Mouse (Mus musculus) CH12.LX (cell line): ENCODE results near the gene Rnf123. TPM values are rescaled to one million over a fixed set of nuclear protein-coding genes. Genes with fewer than 3 reads are reported as not detected.

Source experiments
- DNase-seq: peaks from one replicate; pipeline ENCODE4 v3.0.0-alpha.2; 2013; ENCODE audit errors: extremely low read depth
- H3K27ac ChIP-seq: 2 replicates; pipeline ENCODE4 v1.5.1; 2012; ENCODE audit warnings: low read depth, mild to moderate bottlenecking, control low read depth, moderate library complexity; ENCODE audit not compliant: insufficient read depth
- H3K27me3 ChIP-seq: replicated peaks from 2 replicates; pipeline ENCODE3; 2012; ENCODE audit warnings: inconsistent platforms
- H3K36me3 ChIP-seq, 2 experiments: replicated peaks in 1 of 2; 2 replicates each; pipeline versions ENCODE3 to v1.6.1; 2012; ENCODE audit warnings: inconsistent platforms in 1 of 2, low read length in 1 of 2, mild to moderate bottlenecking in 1 of 2, mixed read lengths in 1 of 2, moderate library complexity in 1 of 2; ENCODE audit not compliant: control insufficient read depth in 1 of 2, insufficient read depth in 1 of 2
- H3K4me1 ChIP-seq, 2 experiments: 2 replicates each; pipeline ENCODE4 v1.6.1; 2012; ENCODE audit warnings: inconsistent platforms in 1 of 2, moderate library complexity in 1 of 2; ENCODE audit not compliant: insufficient read depth in 2 of 2, control insufficient read depth in 1 of 2
- H3K4me2 ChIP-seq: 2 replicates; pipeline ENCODE4 v1.6.1; 2012; ENCODE audit warnings: low read depth, mild to moderate bottlenecking, control low read depth; ENCODE audit not compliant: poor library complexity, insufficient read depth, severe bottlenecking
- H3K4me3 ChIP-seq, 3 experiments: fragments of 150-350 bp in 1 of 3; sonication (generic) in 1 of 3; replicated peaks in 1 of 3; 2 replicates each; pipeline versions ENCODE3 to v1.5.1; 2011 to 2012; ENCODE audit warnings: low read depth in 2 of 3, low read length in 2 of 3, mild to moderate bottlenecking in 2 of 3, moderate library complexity in 2 of 3, control low read depth in 1 of 3, improper control_type of control experiment in 1 of 3, inconsistent platforms in 1 of 3, mixed read lengths in 1 of 3; ENCODE audit not compliant: poor library complexity in 1 of 3
- H3K79me2 ChIP-seq: replicated peaks from 2 replicates; pipeline ENCODE4 v1.6.1; 2012; ENCODE audit warnings: mild to moderate bottlenecking, moderate library complexity; ENCODE audit not compliant: control insufficient read depth, poor library complexity, insufficient read depth, severe bottlenecking; ENCODE audit errors: extremely low read depth
- H3K9ac ChIP-seq: 2 replicates; pipeline ENCODE4 v1.6.1; 2012; ENCODE audit warnings: low read depth, mild to moderate bottlenecking, control low read depth, moderate library complexity; ENCODE audit not compliant: insufficient read depth
- H3K9me3 ChIP-seq: replicated peaks from 2 replicates; pipeline ENCODE3; 2012; ENCODE audit warnings: low read length, inconsistent platforms, mixed read lengths
- CHD1 ChIP-seq: IDR thresholded peaks from 2 replicates; pipeline ENCODE4 v1.6.1; 2012; ENCODE audit warnings: low read depth, low read length, improper control_type of control experiment, inconsistent platforms
- CTCF ChIP-seq, 2 experiments: IDR thresholded peaks in 1 of 2; conservative IDR thresholded peaks in 1 of 2; 2 replicates each; pipeline ENCODE4 v1.5.1; 2011 to 2012; ENCODE audit warnings: low read depth in 2 of 2, low read length in 2 of 2, improper control_type of control experiment in 1 of 2, inconsistent platforms in 1 of 2, mild to moderate bottlenecking in 1 of 2, moderate library complexity in 1 of 2
- EP300 ChIP-seq: IDR thresholded peaks from 2 replicates; pipeline ENCODE4 v1.6.1; 2011; ENCODE audit warnings: low read length, improper control_type of control experiment
- ETS1 ChIP-seq: conservative IDR thresholded peaks from 2 replicates; pipeline ENCODE4 v1.6.1; 2012; ENCODE audit warnings: low read depth, mild to moderate bottlenecking, inconsistent platforms, low read length, improper control_type of control experiment, moderate library complexity
- GABPA ChIP-seq: IDR thresholded peaks from 2 replicates; pipeline ENCODE4 v1.6.1; 2012; ENCODE audit warnings: low read depth, low read length, improper control_type of control experiment, inconsistent platforms; ENCODE audit not compliant: insufficient replicate concordance
- IRF4 ChIP-seq: IDR thresholded peaks from 2 replicates; pipeline ENCODE4 v1.6.1; 2014; ENCODE audit warnings: low read depth, mild to moderate bottlenecking, inconsistent platforms, low read length, improper control_type of control experiment
- KAT2A ChIP-seq: IDR thresholded peaks from 2 replicates; pipeline ENCODE4 v1.6.1; 2012; ENCODE audit warnings: low read length, improper control_type of control experiment, inconsistent platforms; ENCODE audit not compliant: insufficient replicate concordance
- MAX ChIP-seq: IDR thresholded peaks from 2 replicates; pipeline ENCODE4 v1.6.1; 2011; ENCODE audit warnings: low read length, improper control_type of control experiment
- MAZ ChIP-seq: IDR thresholded peaks from 2 replicates; pipeline ENCODE4 v1.6.1; 2012; ENCODE audit warnings: low read depth, mild to moderate bottlenecking, inconsistent platforms, low read length, improper control_type of control experiment, moderate library complexity
- MEF2A ChIP-seq: IDR thresholded peaks from 2 replicates; pipeline ENCODE4 v1.6.1; 2014; ENCODE audit warnings: low read depth, mild to moderate bottlenecking, inconsistent platforms, low read length, improper control_type of control experiment, borderline replicate concordance
- MXI1 ChIP-seq: IDR thresholded peaks from 2 replicates; pipeline ENCODE4 v1.6.1; 2011; ENCODE audit warnings: mild to moderate bottlenecking, low read depth, low read length, improper control_type of control experiment
- MYC ChIP-seq: IDR thresholded peaks from 2 replicates; pipeline ENCODE4 v1.6.1; 2011; ENCODE audit warnings: low read depth, mild to moderate bottlenecking, improper control_type of control experiment, low read length
- NELFE ChIP-seq: IDR thresholded peaks from 2 replicates; pipeline ENCODE4 v1.6.1; 2011; ENCODE audit warnings: low read depth, low read length, improper control_type of control experiment
- POLR2A ChIP-seq: IDR thresholded peaks from 2 replicates; pipeline ENCODE4 v1.6.1; 2011; ENCODE audit warnings: low read depth, mild to moderate bottlenecking, improper control_type of control experiment, low read length
- RAD21 ChIP-seq: IDR thresholded peaks from 2 replicates; pipeline ENCODE4 v1.6.1; 2011; ENCODE audit warnings: low read depth, mild to moderate bottlenecking, low read length, improper control_type of control experiment, moderate library complexity
- RCOR1 ChIP-seq: conservative IDR thresholded peaks from 2 replicates; pipeline ENCODE4 v1.6.1; 2012; ENCODE audit warnings: low read depth, mild to moderate bottlenecking, inconsistent platforms, low read length, improper control_type of control experiment
- SIN3A ChIP-seq: IDR thresholded peaks from 2 replicates; pipeline ENCODE4 v1.6.1; 2012; ENCODE audit warnings: low read length, improper control_type of control experiment, inconsistent platforms
- TBP ChIP-seq: conservative IDR thresholded peaks from 2 replicates; pipeline ENCODE4 v1.6.1; 2011; ENCODE audit warnings: low read depth, low read length, improper control_type of control experiment
- UBTF ChIP-seq: IDR thresholded peaks from 2 replicates; pipeline ENCODE4 v1.6.1; 2012; ENCODE audit warnings: low read depth, mild to moderate bottlenecking, inconsistent platforms, low read length, improper control_type of control experiment, moderate library complexity
- USF1 ChIP-seq: IDR thresholded peaks from 2 replicates; pipeline ENCODE4 v1.6.1; 2014; ENCODE audit warnings: low read depth, mild to moderate bottlenecking, inconsistent platforms, low read length, improper control_type of control experiment
- USF2 ChIP-seq: conservative IDR thresholded peaks from 2 replicates; pipeline ENCODE4 v1.6.1; 2011; ENCODE audit warnings: low read depth, low read length, improper control_type of control experiment
- ZC3H11A ChIP-seq: IDR thresholded peaks from 2 replicates; pipeline ENCODE4 v1.6.1; 2012; ENCODE audit warnings: low read depth, mild to moderate bottlenecking, inconsistent platforms, low read length, improper control_type of control experiment
- ZMIZ1 ChIP-seq: IDR thresholded peaks from 2 replicates; pipeline ENCODE4 v1.6.1; 2012; ENCODE audit warnings: low read depth, mild to moderate bottlenecking, inconsistent platforms, low read length, improper control_type of control experiment
- dilution Hi-C: fragments of 300-500 bp; cut with MboI; formaldehyde crosslinking; loops from 2 replicates; pipeline ENCODE4 v1.14.3; 2020; ENCODE audit warnings: low sequenced_read_pairs; ENCODE audit not compliant: extremely low pct_unique_long_range_greater_than_20kb, extremely low pct_ligation_motif_present
- in situ Hi-C: fragments of 300-500 bp; cut with MboI; formaldehyde crosslinking; loops from 3 replicates; pipeline ENCODE4 v1.14.3; 2019; ENCODE audit warnings: low sequenced_read_pairs, low pct_ligation_motif_present, low pct_unique_long_range_greater_than_20kb, mixed read lengths
- polyA plus RNA-seq: library from polyadenylated mRNA; unstranded; fragments of >175 nt; gene quantifications from 2 replicates; pipeline ENCODE4 v1.2.1, GENCODE M21; 2012; ENCODE audit warnings: low read depth; ENCODE audit not compliant: insufficient read length
- total RNA-seq, 2 experiments: library from RNA; depleted of rRNA; stranded (reverse); fragments of 300-350 nt in 1 of 2; fragments of >200 nt in 1 of 2; gene quantifications; 2 replicates each; pipeline ENCODE4 v1.2.3; 2012 to 2014

The Rnf123 gene
- total and polyA plus RNA-seq, 3 experiments = 10.0 to 50.0 (median 28.8) TPM

- no peak overlapping the region for H3K9ac ChIP-seq
- DNase-seq = no peak
- H3K4me3 ChIP-seq = no peak overlapping the region
- no peaks in the 10 kb centered on the region for H3K9me3 ChIP-seq
- H3K4me1 ChIP-seq = peaks cover 2 to 31% of the 10 kb centered on the region in 2 experiments; a peak in 2 of 4 replicates
- H3K27me3 ChIP-seq = no peaks in the 10 kb centered on the region
- dilution Hi-C loops = no loop called here
- no peak overlapping the region for H3K4me2 ChIP-seq
- in situ Hi-C loops = no loop called here
- H3K36me3 ChIP-seq = peaks cover 58 to 78% of the 10 kb centered on the region in 2 experiments
- TF ChIP-seq NELFE = no peak
- TF ChIP-seq RCOR1 = no peak
- no peak for TF ChIP-seq UBTF
- no peak for TF ChIP-seq EP300
- TF ChIP-seq POLR2A = peak; percentile 17; the same call in 1 of the 2 replicates
- TF ChIP-seq MXI1 = no peak
- no peak for TF ChIP-seq MEF2A
- TF ChIP-seq SIN3A = no peak
- no peak overlapping the region for H3K27ac ChIP-seq
- no peaks in the 10 kb centered on the region for H3K79me2 ChIP-seq
Observed at GRCm38 (mm10) chr9:108051184-108051930, 31.8 kb downstream of the Rnf123 start.

DNA sequence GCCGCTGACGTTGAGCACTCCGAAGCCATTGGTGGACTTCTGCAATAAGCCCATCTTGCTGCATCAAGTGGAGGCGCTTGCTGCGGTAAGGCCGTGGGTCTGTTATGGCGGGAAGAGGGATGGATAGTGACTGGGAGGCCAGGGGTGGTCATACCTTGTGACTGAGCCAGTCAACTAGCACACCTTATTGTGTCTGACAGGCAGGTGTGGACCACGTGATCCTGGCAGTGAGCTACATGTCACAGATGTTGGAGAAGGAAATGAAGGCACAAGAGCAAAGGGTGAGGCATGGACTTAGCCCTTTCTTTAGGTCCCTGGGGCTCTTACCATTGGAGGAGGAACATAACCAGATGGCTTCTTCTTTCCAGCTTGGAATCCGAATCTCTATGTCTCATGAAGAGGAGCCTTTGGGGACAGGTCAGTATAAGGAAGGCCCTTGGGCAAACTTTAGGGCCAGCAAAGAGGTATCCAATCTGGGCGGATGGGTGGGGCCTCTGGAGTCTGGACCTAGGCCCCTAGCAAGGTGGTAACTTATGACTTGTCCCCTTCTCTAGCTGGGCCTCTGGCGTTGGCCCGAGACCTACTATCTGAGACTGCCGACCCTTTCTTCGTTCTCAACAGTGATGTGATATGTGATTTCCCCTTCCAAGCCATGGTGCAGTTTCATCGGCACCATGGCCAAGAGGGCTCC is 33.4 kb downstream of the Rnf123 start:
- in situ Hi-C loops (no loop called here), dilution Hi-C loops (no loop called here)
- Histone ChIP-seq H3K27me3 (no peaks in the 10 kb centered on the region), H3K36me3 (peaks cover 55 to 78% of the 10 kb centered on the region in 2 experiments), H3K4me1 (peaks cover 2 to 34% of the 10 kb centered on the region in 2 experiments; a peak in 2 of 4 replicates), H3K9me3 (no peaks in the 10 kb centered on the region), H3K79me2 (no peaks in the 10 kb centered on the region), H3K9ac (peak overlapping the region; percentile 52), H3K27ac (no peak overlapping the region), H3K4me3 (peak overlapping the region; percentile 71 to 88 (median 79)), H3K4me2 (peak overlapping the region; percentile 55)
- DNase-seq = no peak
- TF ChIP-seq SIN3A = no peak
- TF ChIP-seq MAX = peak; percentile 60; the same call in 1 of the 2 replicates
- peak; percentile 39 for TF ChIP-seq USF1
- 0 out of 2 replicates have a peak, but pooled peaks have one; percentile 15 for TF ChIP-seq MYC

DNA sequence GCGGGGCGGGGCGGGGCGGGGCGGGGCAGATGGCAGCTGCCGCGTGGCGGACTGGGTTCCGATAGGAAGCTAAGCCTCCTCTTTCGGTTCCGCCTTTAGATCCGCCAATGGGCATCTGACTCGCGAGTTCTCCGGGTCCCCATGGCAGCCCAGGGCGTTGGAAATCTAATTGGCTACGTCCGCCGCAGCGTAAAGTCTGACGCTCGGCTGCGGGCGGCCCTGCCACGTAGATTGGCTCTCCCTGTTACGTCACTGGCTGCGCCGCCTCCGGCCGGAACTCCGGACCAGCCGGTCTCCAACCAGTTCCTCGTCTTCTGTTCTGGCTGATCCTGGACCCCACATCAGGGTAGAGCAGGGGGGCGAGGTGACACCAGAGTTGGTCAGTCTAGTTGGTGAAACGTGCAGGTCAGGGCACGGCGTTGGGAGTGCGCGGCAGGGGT is 34.1 kb downstream of the Rnf123 start, which contains the start of gene Gmppb:
Gene Gmppb (plus strand): TSS at position 227 of the 440 bp plus-strand sequence.
- H3K4me2 ChIP-seq = peak within 1 kb of the TSS; percentile 73
- H3K79me2 ChIP-seq = no peaks in the 10 kb centered on the region
- no peaks in the 10 kb centered on the region for H3K9me3 ChIP-seq
- peak within 1 kb of the TSS; percentile 71 to 88 (median 79) for H3K4me3 ChIP-seq
- peaks cover 51 to 74% of the 10 kb centered on the region in 2 experiments for H3K36me3 ChIP-seq
- peaks cover 2 to 37% of the 10 kb centered on the region in 2 experiments; a peak in 2 of 4 replicates for H3K4me1 ChIP-seq
- peak within 1 kb of the TSS; percentile 64 for H3K9ac ChIP-seq
- in situ Hi-C loops = no loop called here
- no peaks in the 10 kb centered on the region for H3K27me3 ChIP-seq
- dilution Hi-C loops = no loop called here
- no peak within 1 kb of the TSS for H3K27ac ChIP-seq
- peak; percentile 98 for DNase-seq
- TF ChIP-seq KAT2A (no peak), ETS1 (no peak), MAX (peak; percentile 61; the same call in 1 of the 2 replicates), CHD1 (no peak), EP300 (no peak), CTCF (conservative IDR thresholded peaks at IDR 0.05 in 1 of 2, IDR thresholded peaks at IDR 0.05 in 1 of 2; ENCODE audit: low read depth in 2 of 2, low read length in 2 of 2) (no peak), GABPA (no peak; the same call in 1 of the 2 replicates), TBP (peak; percentile 65; the same call in 1 of the 2 replicates), MAZ (no peak), IRF4 (peak; percentile 89), RCOR1 (no peak), ZMIZ1 (no peak), USF2 (no peak), ZC3H11A (no peak), RAD21 (no peak)
